Mouse (Mus musculus) hindbrain, embryonic 14.5 days (tissue): ENCODE data around the gene Shkbp1. TPM values are rescaled to one million over a fixed set of nuclear protein-coding genes. Genes with fewer than 3 reads are reported as not detected.

Source experiments
- ATAC-seq: fragments of 200-750 bp; cut with Nextera tagmentation; 2 replicates; pipeline ENCODE4 v1.8.0; 2017; ENCODE audit warnings: moderate number of reproducible peaks, mild to moderate bottlenecking, moderate TSS enrichment, moderate library complexity; ENCODE audit not compliant: low FRiP score
- DNase-seq: peaks from one replicate; pipeline ENCODE4 v3.0.0-alpha.2; 2015; ENCODE audit warnings: low spot score
- H3K27ac ChIP-seq: fragments of 300-500 bp; sonication (generic); 2 replicates; pipeline ENCODE4 v1.5.1; 2014; ENCODE audit warnings: mild to moderate bottlenecking, moderate library complexity
- H3K27me3 ChIP-seq: fragments of 300-500 bp; sonication (generic); 2 replicates; pipeline ENCODE4 v1.6.1; 2014; ENCODE audit warnings: mild to moderate bottlenecking, low read length, mixed read lengths; ENCODE audit not compliant: control insufficient read depth, insufficient read depth
- H3K36me3 ChIP-seq: fragments of 300-500 bp; sonication (generic); replicated peaks from 2 replicates; pipeline ENCODE4 v1.6.1; 2014; ENCODE audit not compliant: control insufficient read depth, insufficient read depth
- H3K4me1 ChIP-seq: fragments of 300-500 bp; sonication (generic); replicated peaks from 2 replicates; pipeline ENCODE4 v1.6.1; 2014; ENCODE audit warnings: antibody characterized with exemption, low read length, mixed read lengths; ENCODE audit not compliant: control insufficient read depth, insufficient read depth
- H3K4me2 ChIP-seq: fragments of 300-500 bp; sonication (generic); replicated peaks from 2 replicates; pipeline ENCODE4 v1.6.1; 2014; ENCODE audit warnings: mild to moderate bottlenecking, moderate library complexity
- H3K4me3 ChIP-seq: fragments of 300-500 bp; sonication (generic); replicated peaks from 2 replicates; pipeline ENCODE4 v1.5.1; 2014; ENCODE audit warnings: mild to moderate bottlenecking, low read length
- H3K9ac ChIP-seq: fragments of 300-500 bp; sonication (generic); 2 replicates; pipeline ENCODE4 v1.6.1; 2014
- H3K9me3 ChIP-seq: fragments of 300-500 bp; sonication (generic); 2 replicates; pipeline ENCODE4 v1.6.1; 2016; ENCODE audit warnings: low read length; ENCODE audit not compliant: control insufficient read depth
- WGBS: fragments of 180-500 bp; shearing (Covaris S2); extraction: QIAGEN DNeasy Blood & Tissue Kit; methylation state at CpG from one replicate; pipeline ENCODE4 v1.1.7; 2014; 5-methylcytosine and 5-hydroxymethylcytosine counted together
- polyA plus RNA-seq: library from polyadenylated mRNA; unstranded; fragments of >200 nt; fragmentation: Nextera tagmentation; extraction: Ambion mirVana; gene quantifications from 2 replicates; pipeline ENCODE4 v1.2.1, GENCODE M21; 2014

The Shkbp1 gene
- polyA plus RNA-seq, 1 experiment from 2014 or later: 34.6 TPM

DNA sequence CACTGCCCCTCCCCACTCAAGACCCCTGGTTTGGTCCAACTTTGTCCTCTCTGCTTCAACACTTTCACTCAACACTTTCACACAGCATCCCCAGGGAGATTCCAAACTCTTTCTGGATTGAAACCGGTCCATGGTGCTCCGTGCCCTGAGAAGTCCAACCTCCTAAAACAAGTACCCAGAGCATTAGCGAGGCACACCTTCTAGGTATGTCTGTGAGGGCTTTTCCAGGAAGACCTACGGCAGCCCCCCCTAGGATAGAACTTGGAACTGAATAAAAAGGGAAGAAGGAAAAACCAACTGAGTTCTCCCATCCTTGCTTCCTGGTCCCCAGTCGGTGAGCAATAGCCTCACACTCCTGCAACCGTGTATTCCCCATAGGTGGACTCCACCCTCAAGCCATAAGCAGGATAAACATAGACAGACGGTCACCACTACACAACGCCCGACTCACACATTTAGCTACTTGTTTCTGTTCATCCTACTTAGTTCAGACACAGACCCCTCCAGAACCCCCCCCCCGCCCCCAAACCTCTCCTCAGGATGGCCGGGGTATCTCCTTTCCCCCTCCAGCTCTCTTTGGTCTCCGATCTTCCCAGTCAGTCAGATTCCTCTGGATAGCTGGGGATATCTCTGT, 44.1 kb downstream of the Shkbp1 start:
- H3K36me3 ChIP-seq: no peaks in the 10 kb centered on the region; the same call in 1 of the 2 replicates
- 0 out of 2 replicates have a peak, but pooled peaks cover 9% of the 10 kb centered on the region for H3K9me3 ChIP-seq
- H3K4me2 ChIP-seq: no peak overlapping the region
- DNase-seq (no peak), ATAC-seq (no peak)
- H3K9ac ChIP-seq: no peak overlapping the region
- peaks cover 3% of the 10 kb centered on the region; the same call in 1 of the 2 replicates for H3K4me1 ChIP-seq
- peaks cover 14% of the 10 kb centered on the region; the same call in 1 of the 2 replicates for H3K27me3 ChIP-seq
- no peak overlapping the region for H3K27ac ChIP-seq
- H3K4me3 ChIP-seq: no peak overlapping the region
- WGBS: 94% methylated on average over 12 of the region's 12 CpGs

DNA sequence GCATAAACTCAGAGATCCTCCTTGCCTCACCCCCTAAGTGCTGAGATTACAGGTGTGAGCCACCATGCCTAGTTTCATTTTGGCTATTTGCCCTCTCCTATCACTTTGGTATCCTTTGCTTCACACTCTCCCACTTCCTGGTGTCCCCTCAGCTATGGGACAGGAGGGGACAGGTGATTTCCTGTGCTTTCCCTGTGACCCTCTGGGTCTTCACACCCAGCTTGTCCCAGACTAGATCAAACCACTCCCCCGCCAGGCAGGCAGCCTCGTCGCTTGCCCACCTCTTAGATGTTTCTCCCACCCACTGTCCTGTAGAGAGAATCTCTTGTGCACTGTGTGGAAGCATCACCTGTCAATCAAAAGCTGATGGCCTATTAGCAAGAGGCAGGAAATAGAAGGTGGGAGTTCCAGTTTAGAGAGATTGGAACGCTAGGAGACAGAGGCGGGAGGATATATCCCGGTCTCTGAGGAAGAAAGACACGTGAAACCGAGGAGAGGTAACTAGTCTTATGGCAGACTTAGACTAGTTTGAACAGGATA, 44.8 kb downstream of the Shkbp1 start:
- no peaks in the 10 kb centered on the region; the same call in 1 of the 2 replicates for H3K36me3 ChIP-seq
- peaks cover 14% of the 10 kb centered on the region; the same call in 1 of the 2 replicates for H3K27me3 ChIP-seq
- no peak for ATAC-seq
- no peak overlapping the region for H3K27ac ChIP-seq
- H3K9ac ChIP-seq: no peak overlapping the region
- DNase-seq: no peak
- WGBS: 41% methylated on average over 8 of the region's 8 CpGs
- 0 out of 2 replicates have a peak overlapping the region, but pooled peaks have one; percentile 49 for H3K4me2 ChIP-seq
- no peak overlapping the region for H3K4me3 ChIP-seq
- H3K9me3 ChIP-seq: 0 out of 2 replicates have a peak, but pooled peaks cover 9% of the 10 kb centered on the region
- H3K4me1 ChIP-seq: peaks cover 3% of the 10 kb centered on the region; the same call in 1 of the 2 replicates

DNA sequence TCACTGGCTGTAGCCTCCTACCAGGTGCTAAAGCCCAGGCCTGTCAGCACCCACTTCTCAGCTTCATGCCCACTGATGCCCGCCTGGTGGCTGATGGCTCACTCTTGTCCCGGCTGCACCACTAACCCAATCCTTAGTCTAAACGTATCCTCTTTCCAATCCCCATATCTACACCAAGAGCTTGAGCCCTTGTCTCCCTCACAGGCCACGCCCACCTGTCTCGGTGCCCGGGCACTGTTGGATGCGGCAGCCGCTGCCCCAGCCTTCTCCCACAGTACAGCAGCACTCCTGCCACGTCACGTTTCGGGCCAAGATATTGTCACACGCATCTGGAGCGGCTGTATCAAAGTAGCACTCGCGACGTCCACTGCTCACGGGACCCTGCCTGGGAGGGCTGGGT, 45.5 kb downstream of the Shkbp1 start:
- DNase-seq (peak; percentile 47), ATAC-seq (0 out of 2 replicates have a peak, but pooled peaks have one; percentile 47)
- Histone ChIP-seq H3K9ac (peak overlapping the region; percentile 51), H3K27me3 (peaks cover 14% of the 10 kb centered on the region; the same call in 1 of the 2 replicates), H3K4me1 (peaks cover 3% of the 10 kb centered on the region; the same call in 1 of the 2 replicates), H3K9me3 (0 out of 2 replicates have a peak, but pooled peaks cover 9% of the 10 kb centered on the region), H3K36me3 (no peaks in the 10 kb centered on the region; the same call in 1 of the 2 replicates), H3K4me3 (peak overlapping the region; percentile 17), H3K4me2 (peak overlapping the region; percentile 49), H3K27ac (no peak overlapping the region)
- WGBS: 5% methylated on average over 17 of the region's 17 CpGs

DNA sequence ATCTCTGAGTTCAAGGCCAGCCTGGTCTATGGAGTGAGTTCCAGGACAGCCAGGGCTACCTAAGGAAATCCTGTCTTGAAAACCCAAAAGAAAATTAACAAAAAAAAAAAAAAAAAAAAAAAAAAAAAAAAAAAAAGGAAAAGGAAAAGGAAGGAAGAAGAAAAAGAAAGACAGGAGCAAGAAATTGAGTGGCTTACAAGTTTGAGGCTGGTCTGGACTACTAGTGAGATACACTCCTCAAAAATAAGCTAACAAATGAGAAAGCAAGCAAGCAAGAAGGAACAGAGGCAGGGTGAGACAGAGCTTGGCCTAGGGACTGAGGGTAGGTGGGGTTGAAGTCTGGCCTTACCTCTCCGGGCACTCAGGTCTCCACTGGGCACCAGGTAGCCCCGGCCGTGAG, 46.0 kb downstream of the Shkbp1 start:
- H3K4me2 ChIP-seq: no peak overlapping the region
- H3K27ac ChIP-seq: no peak overlapping the region
- 0 out of 2 replicates have a peak, but pooled peaks cover 9% of the 10 kb centered on the region for H3K9me3 ChIP-seq
- H3K4me1 ChIP-seq: peaks cover 3% of the 10 kb centered on the region; the same call in 1 of the 2 replicates
- 46% methylated on average over 2 of the region's 3 CpGs for WGBS
- ATAC-seq (no peak), DNase-seq (no peak)
- peaks cover 14% of the 10 kb centered on the region; the same call in 1 of the 2 replicates for H3K27me3 ChIP-seq
- no peak overlapping the region for H3K4me3 ChIP-seq
- no peaks in the 10 kb centered on the region; the same call in 1 of the 2 replicates for H3K36me3 ChIP-seq
- no peak overlapping the region for H3K9ac ChIP-seq

DNA sequence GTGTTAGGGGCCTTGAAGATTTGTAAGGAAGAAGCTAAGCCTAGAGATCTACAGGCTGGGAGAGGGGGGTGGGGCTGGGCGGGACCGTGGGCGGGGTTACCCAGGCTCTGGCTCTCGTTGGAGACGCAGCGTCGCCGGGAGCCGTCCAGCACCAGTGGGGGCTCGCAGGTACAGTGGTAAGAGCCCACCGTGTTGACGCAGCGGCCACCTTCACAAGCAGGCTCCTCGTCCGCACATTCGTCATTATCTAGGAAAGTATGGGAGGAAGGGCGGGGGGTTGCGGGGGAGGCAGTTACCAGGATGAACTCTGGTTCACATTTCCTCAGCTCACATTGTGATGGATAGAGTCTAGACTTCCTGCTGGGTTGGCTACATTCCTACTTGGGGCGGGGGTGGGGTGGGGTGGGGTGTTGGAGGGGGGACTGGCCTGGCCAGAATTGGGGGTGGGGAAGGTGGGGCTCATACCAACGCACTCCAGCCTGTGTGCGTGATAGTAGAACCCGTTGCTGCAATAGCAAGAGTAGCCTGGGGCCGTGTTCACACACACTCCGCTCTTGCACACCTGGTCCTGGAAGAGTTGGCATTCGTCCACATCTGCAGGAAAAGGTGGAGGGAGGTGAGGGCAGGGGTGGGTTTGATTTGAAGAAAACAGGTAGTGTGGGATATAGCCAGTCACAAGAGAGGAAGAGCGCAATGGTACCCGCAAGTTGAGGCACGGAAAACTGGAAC, 46.8 kb downstream of the Shkbp1 start:
- peaks cover 3% of the 10 kb centered on the region; the same call in 1 of the 2 replicates for H3K4me1 ChIP-seq
- ATAC-seq: no peak
- H3K9ac ChIP-seq: peak overlapping the region; percentile 36; the same call in 1 of the 2 replicates

DNA sequence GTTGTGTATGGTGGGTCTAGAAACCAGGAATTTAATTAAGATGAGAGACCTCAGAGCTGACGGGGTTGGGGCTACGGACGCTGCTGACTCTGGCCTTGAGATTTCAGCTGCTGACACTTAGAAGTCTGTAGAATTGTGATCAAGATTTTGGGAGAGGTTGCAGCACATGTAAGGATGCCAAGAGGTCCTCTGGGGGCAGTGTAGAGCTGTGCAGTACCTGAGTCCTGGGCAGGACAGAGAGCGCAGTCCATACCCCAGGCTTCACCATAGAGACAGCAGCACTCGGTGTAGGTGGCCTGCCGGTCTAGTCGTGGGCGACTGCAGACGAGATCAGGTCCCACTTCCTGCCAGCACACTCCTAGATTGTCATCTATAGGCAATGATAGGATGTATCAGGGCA, 48.3 kb downstream of the Shkbp1 start:
- whole genome bisulfite sequencing: 57% methylated on average over 9 of the region's 9 CpGs
- Histone ChIP-seq H3K9ac (no peak overlapping the region), H3K9me3 (no peaks in the 10 kb centered on the region), H3K4me3 (no peak overlapping the region), H3K4me2 (no peak overlapping the region), H3K36me3 (no peaks in the 10 kb centered on the region; the same call in 1 of the 2 replicates), H3K27ac (no peak overlapping the region), H3K4me1 (peaks cover 3% of the 10 kb centered on the region; the same call in 1 of the 2 replicates), H3K27me3 (peaks cover 14% of the 10 kb centered on the region; the same call in 1 of the 2 replicates)
- DNase-seq: no peak
- no peak for ATAC-seq

More for the DNA sequence above, 46.8 kb downstream of the Shkbp1 start:
- Histone ChIP-seq H3K27ac (no peak overlapping the region), H3K9me3 (0 out of 2 replicates have a peak, but pooled peaks cover 5% of the 10 kb centered on the region), H3K36me3 (no peaks in the 10 kb centered on the region; the same call in 1 of the 2 replicates), H3K4me2 (peak overlapping the region; percentile 50), H3K4me3 (peak overlapping the region; percentile 23), H3K27me3 (peaks cover 14% of the 10 kb centered on the region; the same call in 1 of the 2 replicates)
- no peak for DNase-seq
- 11% methylated on average over 28 of the region's 28 CpGs for WGBS

DNA sequence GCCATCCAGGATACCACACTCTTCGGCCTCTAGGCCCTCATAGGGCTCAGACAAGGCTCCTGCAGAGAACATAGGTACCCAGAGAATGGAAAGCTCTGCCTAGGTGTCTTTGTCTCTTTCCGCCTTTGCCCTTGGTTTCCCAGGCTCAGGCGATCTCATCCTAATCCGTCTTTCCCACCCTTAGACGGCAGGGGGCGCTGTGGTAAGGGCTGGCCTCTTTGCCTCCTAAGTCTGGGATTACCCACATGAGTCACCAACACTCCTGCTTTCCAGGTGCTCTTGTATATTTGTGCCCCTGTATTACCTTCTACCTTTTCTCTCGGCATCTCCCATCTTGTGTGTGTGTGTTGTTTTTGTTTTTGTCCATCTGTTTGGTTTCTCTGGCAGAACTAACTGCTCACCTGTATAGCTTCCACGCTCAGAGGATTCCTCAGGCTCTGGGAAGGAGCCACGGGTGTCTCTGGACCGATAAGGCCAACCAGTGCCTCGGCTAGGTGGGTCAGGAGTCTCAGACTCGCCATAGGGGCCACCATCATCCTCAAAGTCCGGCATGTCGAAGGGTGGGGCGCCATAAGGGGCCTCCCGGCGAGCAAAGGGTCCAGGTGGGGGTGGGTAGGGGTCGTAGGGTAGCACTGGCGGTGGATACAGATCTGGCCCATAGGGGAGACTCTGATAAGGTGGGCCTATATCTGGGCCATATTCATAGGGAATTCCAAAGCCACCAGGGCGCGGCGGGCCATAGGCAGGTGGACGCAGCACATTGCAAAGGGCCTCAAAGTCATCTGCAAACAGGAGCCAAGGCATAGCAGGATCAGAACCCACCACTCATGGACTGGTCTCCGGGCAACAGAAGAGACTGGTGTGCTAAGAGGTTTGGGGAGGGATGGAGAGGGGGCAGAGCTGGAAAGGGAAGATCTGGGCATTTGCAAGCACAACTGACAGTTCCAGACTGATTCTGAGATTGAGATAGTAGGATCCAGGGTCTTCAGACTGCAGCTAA, 49.4 kb downstream of the Shkbp1 start:
- DNase-seq (no peak), ATAC-seq (no peak)
- no peak overlapping the region for H3K27ac ChIP-seq
- no peaks in the 10 kb centered on the region; the same call in 1 of the 2 replicates for H3K36me3 ChIP-seq
- peaks cover 11% of the 10 kb centered on the region; the same call in 1 of the 2 replicates for H3K27me3 ChIP-seq
- 77% methylated on average over 24 of the region's 24 CpGs for WGBS
- peaks cover 3% of the 10 kb centered on the region; the same call in 1 of the 2 replicates for H3K4me1 ChIP-seq
- H3K9me3 ChIP-seq: no peaks in the 10 kb centered on the region
- H3K9ac ChIP-seq: no peak overlapping the region
- H3K4me2 ChIP-seq: no peak overlapping the region
- H3K4me3 ChIP-seq: no peak overlapping the region

DNA sequence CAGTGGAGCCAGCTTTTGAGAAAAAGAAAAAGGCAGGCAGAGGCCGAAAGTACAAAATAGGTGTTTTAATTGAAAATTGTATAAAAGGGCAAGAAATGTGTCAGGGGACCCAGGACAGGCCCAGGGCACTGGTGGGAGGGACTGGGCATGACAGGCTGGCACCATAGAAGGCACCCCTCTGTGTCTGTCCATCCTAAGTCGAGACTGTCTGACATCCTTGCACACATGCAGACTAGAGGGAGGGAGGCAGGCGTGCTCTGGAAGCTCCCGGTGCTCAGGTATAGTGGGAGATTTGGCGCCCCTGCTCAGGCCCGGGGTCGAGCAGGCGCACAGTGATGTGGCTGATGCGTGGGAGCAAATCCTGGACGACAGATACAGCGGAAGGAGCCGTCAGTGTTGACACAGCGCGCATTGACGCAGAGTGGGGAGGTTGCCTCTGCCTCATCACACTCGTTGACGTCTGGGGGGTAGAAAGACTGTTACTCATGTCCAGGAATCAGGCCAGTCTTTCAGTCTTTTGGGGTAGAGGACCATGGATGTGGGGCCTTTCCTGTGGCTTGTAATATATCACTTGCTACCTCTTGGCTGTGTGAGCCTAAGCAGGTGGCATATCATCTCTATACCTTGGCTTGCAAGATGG, 50.6 kb downstream of the Shkbp1 start:
- no peak overlapping the region for H3K4me3 ChIP-seq
- no peak for ATAC-seq
- no peaks in the 10 kb centered on the region; the same call in 1 of the 2 replicates for H3K36me3 ChIP-seq
- no peak for DNase-seq
- H3K27ac ChIP-seq: no peak overlapping the region
- peaks cover 4% of the 10 kb centered on the region; the same call in 1 of the 2 replicates for H3K27me3 ChIP-seq
- H3K4me2 ChIP-seq: no peak overlapping the region
- H3K9me3 ChIP-seq: no peaks in the 10 kb centered on the region
- H3K4me1 ChIP-seq: no peaks in the 10 kb centered on the region; the same call in 1 of the 2 replicates
- WGBS: 89% methylated on average over 17 of the region's 17 CpGs
- no peak overlapping the region for H3K9ac ChIP-seq
